Mouse (Mus musculus) stomach, postnatal 0 days (tissue): ENCODE results near the gene Selenos. TPM values are rescaled to one million over a fixed set of nuclear protein-coding genes. Genes with fewer than 3 reads are reported as not detected.

Source experiments
- ATAC-seq: fragments of 200-750 bp; cut with Nextera tagmentation; 2 replicates; pipeline ENCODE4 v1.8.0; 2017; ENCODE audit not compliant: low FRiP score, low TSS enrichment
- DNase-seq: peaks from one replicate; pipeline ENCODE4 v3.0.0-alpha.2; 2016; ENCODE audit warnings: low spot score
- H3K27ac ChIP-seq: fragments of 300-500 bp; sonication (generic); replicated peaks from 2 replicates; pipeline ENCODE4 v1.5.1; 2014; ENCODE audit warnings: mild to moderate bottlenecking, control low read depth
- H3K27me3 ChIP-seq: fragments of 300-500 bp; sonication (generic); 2 replicates; pipeline ENCODE4 v1.6.1; 2014; ENCODE audit warnings: low read length; ENCODE audit not compliant: control insufficient read depth, insufficient read depth
- H3K36me3 ChIP-seq: fragments of 300-500 bp; sonication (generic); 2 replicates; pipeline ENCODE4 v1.6.1; 2014; ENCODE audit warnings: low read length, mixed read lengths; ENCODE audit not compliant: control insufficient read depth, insufficient read depth
- H3K4me1 ChIP-seq: fragments of 300-500 bp; sonication (generic); replicated peaks from 2 replicates; pipeline ENCODE4 v1.6.1; 2014; ENCODE audit warnings: antibody characterized with exemption; ENCODE audit not compliant: control insufficient read depth, insufficient read depth
- H3K4me2 ChIP-seq: fragments of 300-500 bp; sonication (generic); replicated peaks from 2 replicates; pipeline ENCODE4 v1.6.1; 2014; ENCODE audit warnings: low read depth, mild to moderate bottlenecking, control low read depth, moderate library complexity
- H3K4me3 ChIP-seq: fragments of 300-500 bp; sonication (generic); 2 replicates; pipeline ENCODE4 v1.5.1; 2014; ENCODE audit warnings: low read depth, low read length, control low read depth
- H3K9ac ChIP-seq: fragments of 300-500 bp; sonication (generic); 2 replicates; pipeline ENCODE4 v1.6.1; 2014; ENCODE audit warnings: mild to moderate bottlenecking, low read length, control low read depth, mixed read lengths
- H3K9me3 ChIP-seq: fragments of 300-500 bp; sonication (generic); 2 replicates; pipeline ENCODE4 v1.6.1; 2016; ENCODE audit warnings: low read length; ENCODE audit not compliant: control insufficient read depth
- CTCF ChIP-seq: IDR thresholded peaks from 2 replicates; pipeline ENCODE4 v1.5.1; 2016; ENCODE audit warnings: antibody characterized with exemption, low read depth, mild to moderate bottlenecking, moderate library complexity
- EP300 ChIP-seq: optimal IDR thresholded peaks from 2 replicates; pipeline ENCODE3; 2016; ENCODE audit warnings: antibody characterized with exemption
- WGBS: fragments of 180-500 bp; shearing (Covaris S2); extraction: QIAGEN DNeasy Blood & Tissue Kit; methylation state at CpG from one replicate; pipeline ENCODE4 v1.1.7; 2014; 5-methylcytosine and 5-hydroxymethylcytosine counted together
- polyA plus RNA-seq: library from polyadenylated mRNA; unstranded; fragments of >200 nt; fragmentation: Nextera tagmentation; extraction: Ambion mirVana; gene quantifications from 2 replicates; pipeline ENCODE4 v1.2.1, GENCODE M21; 2015

Selenos gene
- polyA plus RNA-seq, 1 experiment from 2014 or later, result 143 TPM

- ATAC-seq (no peak), DNase-seq (no peak)
- H3K4me2 ChIP-seq, result no peak within 1 kb of the TSS
- no peak within 1 kb of the TSS for H3K27ac ChIP-seq
- no peaks in the 10 kb centered on the region for H3K4me1 ChIP-seq
- no peaks in the 10 kb centered on the region for H3K27me3 ChIP-seq
- H3K36me3 ChIP-seq, result no peaks in the 10 kb centered on the region
- WGBS, result 66% methylated on average over 10 of the region's 10 CpGs
- H3K4me3 ChIP-seq, result no peak within 1 kb of the TSS
- TF ChIP-seq EP300 (no peak), CTCF (no peak)
- H3K9ac ChIP-seq, result no peak within 1 kb of the TSS
- H3K9me3 ChIP-seq, result no peaks in the 10 kb centered on the region
These were observed 35.6 kb upstream of the Selenos start, which contains the start of gene Gm45213 for GRCm38 (mm10) chr7:66043552-66044459. Gm45213 (plus strand) TSS chr7:66043602.

- Histone ChIP-seq H3K4me1 (no peaks in the 10 kb centered on the region), H3K36me3 (no peaks in the 10 kb centered on the region), H3K27ac (no peak overlapping the region), H3K4me2 (no peak overlapping the region), H3K9ac (no peak overlapping the region), H3K9me3 (no peaks in the 10 kb centered on the region), H3K27me3 (no peaks in the 10 kb centered on the region), H3K4me3 (no peak overlapping the region)
- DNase-seq, result no peak
- ATAC-seq, result no peak
- WGBS, result 72% methylated on average over 9 of the region's 9 CpGs
- TF ChIP-seq CTCF (no peak), EP300 (no peak)
These were observed 34.8 kb upstream of the Selenos start for GRCm38 (mm10) chr7:66044617-66045016.

GRCm38 (mm10) chr7:66046921-66047918 is 32.2 kb upstream of the Selenos start:
- TF ChIP-seq CTCF (no peak), EP300 (no peak)
- DNase-seq (no peak), ATAC-seq (peak; percentile 75)
- WGBS, result 60% methylated on average over 17 of the region's 17 CpGs
- Histone ChIP-seq H3K4me1 (no peaks in the 10 kb centered on the region), H3K4me3 (no peak overlapping the region), H3K27me3 (no peaks in the 10 kb centered on the region), H3K27ac (no peak overlapping the region), H3K9me3 (no peaks in the 10 kb centered on the region), H3K36me3 (no peaks in the 10 kb centered on the region), H3K4me2 (no peak overlapping the region), H3K9ac (no peak overlapping the region)

GRCm38 (mm10) chr7:66047975-66048374 is 31.5 kb upstream of the Selenos start:
- Histone ChIP-seq H3K9ac (no peak overlapping the region), H3K27ac (no peak overlapping the region), H3K9me3 (no peaks in the 10 kb centered on the region), H3K4me1 (no peaks in the 10 kb centered on the region), H3K4me2 (no peak overlapping the region), H3K4me3 (no peak overlapping the region), H3K36me3 (no peaks in the 10 kb centered on the region), H3K27me3 (no peaks in the 10 kb centered on the region)
- DNase-seq (no peak), ATAC-seq (no peak; the same call in 1 of the 2 replicates)
- 85% methylated on average over 4 of the region's 4 CpGs for WGBS
- TF ChIP-seq CTCF (no peak), EP300 (no peak)

GRCm38 (mm10) chr7:66048446-66049230 is 30.8 kb upstream of the Selenos start:
- WGBS, result 87% methylated on average over 12 of the region's 12 CpGs
- no peaks in the 10 kb centered on the region for H3K36me3 ChIP-seq
- no peak overlapping the region for H3K4me2 ChIP-seq
- H3K4me3 ChIP-seq, result no peak overlapping the region
- H3K4me1 ChIP-seq, result no peaks in the 10 kb centered on the region
- no peak for DNase-seq
- TF ChIP-seq CTCF (no peak), EP300 (no peak)
- ATAC-seq, result no peak
- H3K27ac ChIP-seq, result no peak overlapping the region
- no peak overlapping the region for H3K9ac ChIP-seq
- no peaks in the 10 kb centered on the region for H3K9me3 ChIP-seq
- no peaks in the 10 kb centered on the region for H3K27me3 ChIP-seq
